Mouse (Mus musculus): ENCODE results near the gene Eif3i. TPM values are rescaled to one million over a fixed set of nuclear protein-coding genes. Genes with fewer than 3 reads are reported as not detected.

The Eif3i gene
- polyA plus RNA-seq, 1 experiment, result 580 TPM

- DNase-seq (ENCODE audit: low read depth), result no peak
Observed at GRCm38 (mm10) chr4:129618786-129619691, 18.6 kb upstream of the Eif3i start, which contains the start of gene Iqcc. Gene Iqcc, minus strand, starts transcription at chr4:129619099.

DNA sequence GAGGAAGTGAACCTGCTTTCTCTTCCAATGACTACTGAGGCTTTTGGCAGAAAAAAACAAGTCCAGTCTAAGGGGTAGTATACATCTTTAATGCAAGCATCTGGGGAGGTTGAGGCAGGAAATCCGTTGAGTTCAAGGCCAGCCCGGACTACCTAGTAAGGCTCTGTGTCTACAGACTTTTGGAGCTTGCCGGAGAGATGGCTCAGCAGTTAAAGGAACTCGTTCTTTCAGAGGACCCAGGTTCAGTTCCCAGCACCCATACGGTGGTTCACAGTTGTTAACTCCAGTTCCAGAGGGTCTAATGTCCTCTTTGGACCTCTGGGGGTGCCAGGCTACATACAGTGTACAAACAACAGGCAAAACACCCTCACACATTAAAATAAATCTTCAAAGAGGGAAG lies 17.6 kb upstream of the Eif3i start:
- DNase-seq (ENCODE audit: low read depth), result no peak

GRCm38 (mm10) chr4:129617121-129617641 lies 16.7 kb upstream of the Eif3i start:
- DNase-seq (ENCODE audit: low read depth), result no peak

- no peak for DNase-seq (ENCODE audit: low read depth)
Observed at GRCm38 (mm10) chr4:129616631-129617030, 16.2 kb upstream of the Eif3i start.

DNA sequence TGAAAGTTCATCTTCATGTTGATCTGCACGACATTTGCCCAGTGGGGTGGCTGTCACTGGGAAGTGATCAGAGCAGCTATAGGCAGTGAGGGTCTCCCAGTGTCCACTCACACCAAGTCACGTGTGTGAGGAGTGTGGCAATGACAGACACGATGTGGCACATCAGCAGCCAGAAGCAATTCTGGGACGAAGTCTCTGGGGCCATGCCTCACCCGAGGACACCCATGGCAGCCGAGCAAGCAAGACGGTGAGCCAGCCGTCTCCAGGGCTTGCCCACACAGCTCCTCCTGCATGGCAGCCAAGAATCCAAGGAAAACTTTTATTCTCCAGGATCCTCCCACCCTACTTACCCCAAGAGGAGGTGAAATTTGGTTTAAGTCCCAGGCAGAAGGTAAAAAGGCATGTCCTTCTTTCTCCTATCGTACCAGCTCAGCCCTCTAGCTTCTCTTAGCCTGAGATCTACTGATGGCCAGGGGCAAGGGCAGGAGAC lies 15.4 kb upstream of the Eif3i start:
- DNase-seq (ENCODE audit: low read depth), result no peak

DNA sequence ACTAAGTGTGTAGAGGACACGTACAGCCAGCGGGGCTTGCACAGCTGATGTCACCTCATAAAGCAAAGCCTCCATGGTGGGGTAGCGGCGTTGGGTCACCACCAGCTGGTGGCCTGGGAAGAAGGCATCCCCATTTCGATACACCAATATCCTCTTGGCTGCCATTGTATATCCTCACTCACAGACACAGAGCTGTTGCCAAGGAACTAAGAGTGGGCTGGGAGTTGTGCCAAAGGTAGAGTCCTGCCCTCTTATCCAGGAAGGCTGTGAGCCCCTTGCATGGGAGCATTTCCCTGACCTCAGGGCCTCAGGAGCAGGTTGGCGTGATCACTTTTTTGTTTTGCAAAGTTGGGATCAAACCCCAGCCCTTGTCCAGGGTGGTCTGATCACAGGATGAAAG lies 13.6 kb upstream of the Eif3i start, which contains the start of gene Dcdc2b:
TSS of gene Dcdc2b (minus strand) at position 165 of the 400 bp plus-strand sequence.
- no peak for DNase-seq (ENCODE audit: low read depth)

DNA sequence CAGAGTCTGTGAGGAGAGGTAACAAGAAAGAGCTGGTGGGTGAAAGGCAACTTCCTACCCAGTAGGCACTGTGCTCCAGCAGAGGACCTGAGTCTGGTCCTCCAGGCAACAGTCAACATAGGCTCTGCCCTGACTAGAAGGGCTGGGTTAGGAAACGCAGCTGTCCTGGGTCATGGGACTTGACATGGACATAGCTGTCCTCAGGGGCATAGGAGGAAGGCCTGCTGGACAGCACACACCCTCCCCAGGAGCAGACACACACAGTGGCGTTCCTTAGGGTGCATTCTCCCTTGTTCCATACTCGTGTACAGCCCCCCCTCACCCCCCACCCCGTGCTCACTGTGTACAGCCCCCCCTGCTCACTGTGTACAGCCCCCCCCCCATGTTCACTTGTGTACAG lies 10.0 kb upstream of the Eif3i start:
- DNase-seq (ENCODE audit: low read depth), result no peak

GRCm38 (mm10) chr4:129610026-129610425 lies 9.6 kb upstream of the Eif3i start:
- no peak for DNase-seq (ENCODE audit: low read depth)

- no peak for DNase-seq (ENCODE audit: low read depth)
Observed at GRCm38 (mm10) chr4:129609139-129609631, 8.7 kb upstream of the Eif3i start.

DNA sequence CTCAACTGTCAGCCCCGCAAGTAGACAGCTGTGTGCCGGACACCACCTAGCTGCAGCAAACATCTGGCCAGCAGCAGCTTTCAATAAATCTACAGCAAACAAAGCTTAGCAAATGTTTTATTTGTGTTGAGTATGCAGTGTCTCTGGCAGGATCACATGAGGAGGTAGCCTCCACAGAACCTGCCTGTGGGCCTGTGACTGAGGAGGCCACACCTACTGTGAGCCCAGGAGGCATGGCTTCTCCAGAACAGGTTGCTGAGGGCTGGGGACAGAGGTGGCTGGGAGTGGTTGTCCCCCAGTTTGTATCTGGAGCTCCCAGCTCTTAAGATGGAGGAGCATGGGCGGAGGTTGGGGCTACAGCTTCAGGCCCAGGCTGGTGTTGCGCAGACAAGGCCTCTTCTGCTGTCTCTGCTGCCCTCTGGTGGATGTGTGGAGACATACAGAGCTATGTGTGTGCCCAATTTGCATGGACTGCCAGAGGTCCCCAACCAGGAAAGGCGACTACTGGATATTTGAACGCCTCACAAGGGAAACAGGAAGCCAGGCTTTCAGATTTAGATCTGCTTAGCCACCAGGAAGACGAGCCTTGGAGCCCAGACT lies 8.1 kb upstream of the Eif3i start:
- no peak for DNase-seq (ENCODE audit: low read depth)

- DNase-seq (ENCODE audit: low read depth), result no peak
Observed at GRCm38 (mm10) chr4:129588865-129589264, 11.6 kb downstream of the Eif3i start.

DNA sequence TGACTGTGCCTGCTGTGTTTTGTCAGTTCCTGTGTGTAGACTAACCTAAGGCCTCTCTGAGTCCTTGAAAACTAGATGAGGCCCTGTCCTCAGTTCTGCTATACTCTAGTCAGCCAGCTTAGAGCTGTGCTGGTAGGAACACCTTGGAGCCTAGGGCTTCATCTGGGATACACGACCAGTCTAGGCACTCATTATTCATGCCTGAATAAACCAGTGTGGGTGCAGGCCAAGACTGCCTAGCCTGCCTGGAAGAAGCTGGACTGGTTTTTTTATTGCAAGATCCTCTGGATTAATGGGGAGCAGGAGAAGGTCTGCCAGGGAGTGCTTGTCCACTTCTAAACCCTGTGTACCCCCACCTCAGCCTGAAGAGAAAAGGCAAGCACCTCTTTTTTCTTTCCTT lies 13.5 kb downstream of the Eif3i start:
- DNase-seq (ENCODE audit: low read depth), result no peak

DNA sequence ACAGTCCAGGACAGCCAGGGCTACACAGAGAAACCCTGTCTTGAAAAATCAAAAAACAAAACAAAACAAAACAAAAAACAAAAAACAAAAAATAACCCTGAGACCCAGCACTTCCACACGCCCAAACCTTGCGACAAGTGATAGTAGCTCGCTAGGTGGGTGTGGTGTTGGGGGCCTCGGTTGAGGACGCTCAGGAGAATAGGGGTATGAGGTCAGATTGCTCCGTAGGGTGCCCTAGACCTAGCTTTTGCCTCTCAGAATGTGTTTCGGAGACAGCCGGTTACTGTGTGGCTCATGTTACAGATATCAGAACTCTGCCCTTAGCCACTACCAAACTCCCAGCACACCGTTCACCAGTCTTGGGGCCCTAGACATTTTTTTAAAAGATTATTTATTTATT lies 14.7 kb downstream of the Eif3i start:
- DNase-seq (ENCODE audit: low read depth), result no peak

DNA sequence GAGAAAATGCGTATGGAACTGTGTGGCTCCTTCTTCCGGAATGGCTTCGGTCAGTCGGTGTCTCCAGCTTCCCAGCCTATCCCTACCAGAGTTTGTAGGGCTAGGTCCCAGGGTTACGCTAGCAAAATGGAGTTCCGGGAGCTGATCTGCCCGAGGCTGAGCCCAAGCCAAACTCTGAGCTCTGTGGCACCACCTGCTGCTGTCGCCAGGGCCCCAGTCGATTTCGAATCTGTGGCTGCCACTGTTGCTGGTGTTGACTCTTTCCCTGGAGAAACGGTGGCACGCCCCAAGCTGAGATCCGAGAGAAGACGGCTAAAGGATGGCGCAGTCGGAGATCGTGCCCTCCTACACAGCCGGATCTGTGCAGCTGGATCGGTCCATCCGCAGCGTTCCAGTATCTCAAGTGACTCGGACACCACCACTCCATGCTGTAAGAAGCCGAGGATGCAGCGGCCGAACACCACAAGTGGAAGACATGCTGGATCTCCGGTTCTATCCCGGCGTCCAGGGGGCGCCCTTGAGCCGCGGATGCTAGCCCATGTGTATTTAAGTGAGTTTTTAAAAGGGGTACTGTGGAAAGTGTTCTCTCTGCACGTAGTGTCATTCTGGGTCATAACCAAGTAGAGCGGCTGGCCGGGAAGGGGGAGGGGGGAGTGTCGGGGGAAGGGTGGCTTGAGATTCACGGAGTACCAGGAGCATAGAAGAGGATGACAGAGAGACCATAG lies 15.4 kb downstream of the Eif3i start:
- no peak for DNase-seq (ENCODE audit: low read depth)

- no peak for DNase-seq (ENCODE audit: low read depth)
Observed at GRCm38 (mm10) chr4:129584370-129584769, 16.1 kb downstream of the Eif3i start.

DNA sequence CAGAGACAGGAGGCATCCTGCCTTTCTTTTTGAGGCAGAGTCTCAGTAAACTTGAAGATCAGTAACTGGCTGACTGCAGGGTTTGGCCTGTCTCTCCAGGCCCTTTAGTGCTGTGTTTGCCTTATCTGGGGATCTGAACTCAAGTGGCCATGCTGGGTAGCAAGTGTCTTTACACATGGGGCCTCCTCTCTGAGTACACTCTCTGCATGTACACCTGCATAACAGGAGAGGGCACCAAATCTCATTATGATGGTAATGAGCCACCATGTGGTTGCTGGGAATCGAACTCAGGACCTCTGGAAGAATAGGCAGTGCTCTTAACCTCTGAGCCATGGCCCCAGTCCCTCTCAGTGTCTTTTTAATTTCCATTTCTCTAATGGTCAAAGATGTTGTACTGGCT lies 18.2 kb downstream of the Eif3i start:
- no peak for DNase-seq (ENCODE audit: low read depth)

DNA sequence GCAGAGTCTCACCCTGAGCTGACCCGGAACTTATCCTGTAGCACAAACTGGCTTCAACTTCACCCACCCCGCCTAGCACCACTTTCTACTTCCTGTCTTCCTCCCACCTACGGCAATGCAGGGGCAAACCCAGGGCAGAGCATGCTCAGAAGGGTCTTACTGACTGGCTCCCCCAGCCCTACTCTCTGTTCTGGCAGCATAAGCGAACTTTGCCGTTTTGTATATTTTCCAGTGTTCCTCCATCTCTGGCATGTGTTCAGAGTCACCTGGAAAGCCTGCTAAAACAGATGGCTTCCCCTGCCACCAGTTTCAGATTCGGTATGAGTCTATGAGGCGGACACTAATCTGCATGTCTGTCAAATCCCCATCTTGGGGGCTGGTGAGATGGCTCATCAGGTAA lies 20.1 kb downstream of the Eif3i start:
- DNase-seq (ENCODE audit: low read depth), result no peak

DNA sequence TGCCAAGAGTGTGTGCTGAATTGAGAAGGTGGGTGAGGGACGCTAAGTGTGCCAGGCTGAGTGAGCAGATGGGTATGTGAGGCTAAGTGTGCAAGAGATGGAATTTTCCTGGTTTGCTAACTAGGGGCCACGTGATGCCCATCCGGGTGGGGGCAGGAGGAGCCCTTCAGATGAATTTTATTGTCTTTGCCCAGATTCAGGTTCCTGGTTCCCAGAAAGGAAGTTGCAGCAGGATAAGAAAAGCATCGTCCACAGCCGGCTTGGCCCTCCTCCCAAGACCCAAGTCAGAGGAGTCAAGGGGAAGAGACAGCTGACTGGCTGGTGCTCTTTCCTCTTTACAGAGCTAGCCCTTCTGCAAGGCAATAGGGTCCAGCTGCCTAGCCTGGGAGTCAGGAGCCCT lies 22.0 kb downstream of the Eif3i start, which contains the start of gene Fam167b:
TSS of gene Fam167b (minus strand) at position 84 of the 400 bp plus-strand sequence.
- DNase-seq (ENCODE audit: low read depth), result no peak

GRCm38 (mm10) chr4:129577688-129578087 lies 22.8 kb downstream of the Eif3i start:
- DNase-seq (ENCODE audit: low read depth), result no peak

- DNase-seq (ENCODE audit: low read depth), result no peak
Observed at GRCm38 (mm10) chr4:129576863-129577491, 23.5 kb downstream of the Eif3i start.

DNA sequence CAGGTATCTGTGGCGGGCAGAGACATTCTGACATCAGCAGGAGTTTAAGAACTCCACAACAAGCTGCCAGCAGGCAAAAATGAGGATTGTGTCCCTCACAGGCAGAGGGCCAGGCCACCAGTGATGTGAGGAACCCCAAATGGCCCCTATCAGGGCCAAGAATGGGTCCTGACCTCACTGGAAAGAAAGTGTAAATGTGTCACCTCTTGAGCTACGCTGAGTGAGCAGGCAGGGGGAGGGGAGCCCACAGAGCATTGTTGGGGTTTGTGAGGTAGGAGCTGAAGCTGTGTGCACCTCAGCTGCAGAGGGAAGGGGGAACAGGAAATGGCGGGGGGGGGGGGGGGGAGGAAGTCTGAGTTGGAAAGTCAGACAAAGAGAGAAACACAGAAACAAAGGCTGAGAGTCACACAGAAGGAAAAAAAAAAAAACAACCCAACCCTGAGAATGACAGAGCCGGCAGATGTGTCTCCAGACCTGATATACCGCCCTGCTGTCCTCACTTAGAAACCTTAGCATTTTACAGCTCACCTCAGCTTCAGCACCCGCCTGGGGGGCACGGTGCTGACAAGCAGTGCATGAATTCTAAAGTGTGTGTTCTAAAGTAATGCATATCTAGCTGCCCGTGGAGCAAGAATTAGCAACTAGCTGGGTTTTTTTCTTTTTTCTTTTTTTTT lies 25.1 kb downstream of the Eif3i start:
- DNase-seq (ENCODE audit: low read depth), result no peak
